Mouse (Mus musculus): ENCODE results near the gene Gid8.

- TF ChIP-seq CTCF (IDR thresholded peaks at IDR 0.05): no peak
- 0 out of 2 replicates have a peak, but pooled peaks have one; percentile 40 for TF ChIP-seq POLR2A (IDR thresholded peaks at IDR 0.05; ENCODE audit: insufficient read depth, low read depth, low read length)
- TF ChIP-seq EP300 (IDR thresholded peaks at IDR 0.05; ENCODE audit: insufficient read depth, low read depth, low read length): no peak
Observed at GRCm38 (mm10) chr2:180724585-180725413, 14.9 kb downstream of the Gid8 start, which contains the start of gene Slc17a9.

Data from heart, adult 2 months (tissue).